Mouse (Mus musculus) thymus, postnatal 4 days (tissue): Measurements from ENCODE around the gene Rsu1.

Source experiments
- DNase-seq: peaks from one replicate; pipeline ENCODE4 v3.0.0; 2021

Rsu1 gene

DNA sequence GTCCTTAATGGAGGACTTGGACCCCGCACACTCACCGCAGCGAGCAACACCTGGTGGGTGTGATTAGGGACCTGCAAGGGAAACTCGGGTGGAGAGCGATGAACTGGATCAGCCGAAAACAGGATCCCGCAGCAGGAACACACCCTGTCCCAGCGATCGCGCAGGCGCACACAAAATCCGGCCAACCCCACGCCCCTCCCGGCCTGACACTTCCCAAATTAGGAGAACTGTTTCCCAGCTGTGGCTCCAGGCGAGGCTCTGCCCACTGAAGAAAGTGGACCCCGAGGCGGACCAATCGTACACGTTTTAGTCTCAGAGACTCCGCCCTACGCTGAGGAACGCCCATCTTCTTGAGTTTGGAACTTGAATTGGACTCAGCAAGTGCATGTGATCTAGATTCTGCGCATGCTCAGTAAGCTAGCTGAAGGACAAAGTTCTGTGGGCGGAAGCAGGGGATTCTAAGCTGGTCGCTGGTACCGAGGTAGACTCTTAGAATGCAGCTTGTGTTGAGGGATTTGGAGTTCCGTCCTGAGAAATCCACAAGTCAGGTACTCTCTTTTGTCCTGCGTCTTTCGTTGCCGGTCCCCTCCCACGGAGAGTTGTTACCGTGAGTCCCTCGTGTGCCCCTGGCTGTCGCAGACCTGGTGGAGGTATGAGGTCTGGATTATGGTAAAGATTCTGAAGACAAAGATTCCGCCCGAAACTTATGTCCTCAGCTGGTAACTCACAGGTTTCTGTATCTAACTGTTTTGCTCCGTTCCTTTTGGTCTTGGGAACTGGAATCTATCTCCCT lies at the start of gene Rsu1:
Gene Rsu1 (minus strand): TSS at position 251 of the 793 bp plus-strand sequence.
- DNase-seq = peak; percentile 88

DNA sequence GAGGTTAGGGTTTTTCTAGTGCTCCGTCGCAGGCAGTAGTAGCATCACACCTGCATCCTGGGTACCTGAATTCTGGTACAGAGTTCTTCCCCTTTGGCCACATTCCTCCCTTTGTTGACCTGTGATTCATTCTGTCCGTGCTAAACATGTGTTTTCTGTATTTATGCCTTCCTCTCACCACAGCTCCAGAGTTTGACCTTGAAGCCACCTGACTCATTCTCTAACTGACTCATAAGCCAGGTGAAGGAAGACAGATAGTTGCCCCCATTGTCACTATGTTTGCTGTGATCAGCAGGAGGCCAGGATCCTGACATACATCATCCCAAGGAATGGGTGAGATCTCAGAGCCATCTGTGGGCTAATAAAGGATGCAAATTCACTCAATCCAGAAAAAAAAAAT lies 32.2 kb upstream of the Rsu1 start:
- DNase-seq = no peak

DNA sequence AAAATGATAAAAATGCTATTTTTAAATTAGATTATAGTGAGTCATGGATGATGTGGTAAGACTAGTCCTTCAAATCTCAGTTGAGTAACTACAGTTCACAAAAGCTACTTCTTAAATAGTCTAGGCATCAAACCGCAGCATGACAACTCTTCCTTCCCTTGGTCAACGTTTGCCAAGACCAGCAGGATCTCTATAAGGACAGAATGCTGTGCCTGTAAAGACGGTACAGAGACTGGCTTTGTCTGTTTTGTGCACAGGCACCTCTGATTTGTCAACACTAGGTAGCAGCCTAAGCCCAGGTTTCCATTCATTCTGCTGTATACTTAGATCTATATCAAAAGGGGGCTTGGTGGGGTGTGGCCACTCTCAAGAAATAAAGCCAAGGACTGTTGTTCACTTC lies 27.8 kb upstream of the Rsu1 start:
- peak; percentile 31 for DNase-seq

DNA sequence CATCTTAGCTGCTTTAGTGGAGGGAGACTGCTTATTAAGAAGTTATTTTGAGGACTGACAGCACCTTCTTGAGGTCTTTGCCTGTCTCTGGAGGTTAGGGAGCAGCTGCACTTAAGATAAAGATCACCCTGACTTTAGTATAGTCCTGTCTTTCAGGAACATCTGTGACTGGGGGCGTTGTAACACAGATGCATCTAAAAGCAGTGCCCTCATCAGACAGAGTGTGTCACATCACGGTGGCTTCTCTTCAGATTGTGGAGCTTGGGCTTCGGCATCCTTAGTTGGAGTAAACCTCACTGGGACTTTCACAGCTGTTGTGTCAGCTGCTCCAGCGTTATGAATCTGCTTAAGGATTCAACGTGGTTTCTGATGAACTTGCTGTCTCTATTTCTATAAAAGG lies 26.5 kb upstream of the Rsu1 start:
- peak; percentile 25 for DNase-seq

DNA sequence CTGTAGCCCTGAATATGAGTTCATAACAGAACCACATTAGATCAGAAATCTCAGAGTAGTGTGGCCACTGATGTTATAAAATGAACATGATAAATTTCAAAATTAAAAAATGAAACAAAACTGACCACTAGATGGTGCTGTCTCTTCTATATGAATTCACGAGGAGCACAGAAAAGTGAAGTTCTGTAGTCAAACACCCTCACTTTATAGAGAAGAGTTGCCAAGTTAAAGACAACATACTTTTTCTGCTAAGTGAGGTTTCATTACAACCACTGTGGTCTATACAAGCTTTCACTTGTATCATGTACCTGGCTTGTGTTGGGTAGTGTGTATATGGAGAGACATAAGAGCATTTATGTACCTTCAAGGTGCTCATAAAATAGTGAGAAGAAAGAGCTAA lies 19.4 kb upstream of the Rsu1 start:
- DNase-seq = no peak

DNA sequence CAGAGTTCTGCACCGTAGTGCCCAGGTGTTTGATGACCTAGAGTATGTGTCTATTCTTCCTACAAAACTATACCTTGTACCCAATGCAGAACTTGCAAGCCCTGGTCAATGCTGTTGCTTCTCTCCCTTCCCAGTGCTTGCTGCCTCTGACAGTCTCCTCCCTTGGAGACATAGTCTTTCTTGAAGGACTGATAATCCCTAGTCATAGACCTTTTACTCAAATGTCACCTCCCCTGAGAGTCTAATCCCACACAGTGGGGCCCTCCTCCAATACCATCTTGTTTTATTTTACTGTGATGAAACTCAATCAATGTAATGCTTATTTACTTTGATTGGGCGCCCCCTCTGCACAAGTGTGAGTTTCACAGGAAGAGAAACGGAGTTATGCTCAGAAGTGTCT lies 18.9 kb upstream of the Rsu1 start:
- no peak for DNase-seq

DNA sequence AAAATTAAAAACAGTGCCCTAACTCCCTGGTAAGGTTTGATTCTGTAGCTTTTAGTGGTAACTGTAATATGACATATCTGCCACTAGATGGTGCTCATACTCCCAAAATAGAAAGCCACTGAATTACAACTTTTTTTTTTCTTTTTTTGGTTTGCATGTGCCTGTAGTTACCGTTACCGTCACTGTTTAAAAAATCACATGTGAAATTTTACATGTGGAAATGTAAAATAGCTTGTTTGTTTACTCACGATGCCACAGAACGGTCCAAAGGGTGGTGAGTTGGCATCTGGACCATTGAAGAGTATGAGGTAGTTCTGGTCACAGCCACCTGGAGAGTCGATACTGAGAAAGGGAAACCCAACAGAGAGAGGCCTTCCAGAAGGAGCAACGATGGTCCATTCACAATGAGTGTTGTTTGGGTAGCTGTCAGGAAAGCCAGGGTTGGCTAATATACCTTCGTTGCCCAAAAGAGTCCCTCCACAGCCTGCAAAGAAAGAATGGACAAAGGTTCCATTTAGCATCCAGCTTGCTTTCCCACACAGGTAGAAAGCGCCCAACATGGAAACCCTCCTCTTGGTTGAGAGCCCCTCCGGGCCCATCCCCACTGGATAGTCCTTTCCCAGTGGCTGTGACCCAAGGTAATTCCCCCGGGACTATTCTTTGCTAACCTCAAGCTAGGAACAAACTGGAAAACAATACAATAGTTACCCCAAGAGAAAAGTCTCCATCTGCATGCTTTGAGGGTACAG lies 7.1 kb upstream of the Rsu1 start:
- no peak for DNase-seq

DNA sequence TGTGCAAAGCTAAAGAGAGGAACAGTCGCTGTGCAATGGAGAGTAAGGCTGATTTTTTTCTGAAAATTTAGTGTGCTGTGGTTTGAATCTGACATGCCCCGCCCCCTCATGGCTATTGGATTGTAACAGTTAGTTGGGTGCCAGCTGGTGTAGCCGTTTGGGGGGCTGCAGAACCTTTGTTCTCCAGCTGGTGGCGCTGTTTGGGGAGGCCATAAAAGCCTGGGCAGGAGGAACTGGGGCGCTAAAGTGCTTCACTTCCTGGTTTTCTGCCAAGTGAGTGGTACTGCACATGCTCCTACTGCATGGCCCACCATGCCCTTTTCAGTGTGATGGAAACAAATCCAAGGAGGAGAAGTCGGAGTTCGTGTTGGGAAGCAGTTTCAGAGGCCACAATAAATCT lies 4.7 kb upstream of the Rsu1 start:
- DNase-seq = peak; percentile 54

DNA sequence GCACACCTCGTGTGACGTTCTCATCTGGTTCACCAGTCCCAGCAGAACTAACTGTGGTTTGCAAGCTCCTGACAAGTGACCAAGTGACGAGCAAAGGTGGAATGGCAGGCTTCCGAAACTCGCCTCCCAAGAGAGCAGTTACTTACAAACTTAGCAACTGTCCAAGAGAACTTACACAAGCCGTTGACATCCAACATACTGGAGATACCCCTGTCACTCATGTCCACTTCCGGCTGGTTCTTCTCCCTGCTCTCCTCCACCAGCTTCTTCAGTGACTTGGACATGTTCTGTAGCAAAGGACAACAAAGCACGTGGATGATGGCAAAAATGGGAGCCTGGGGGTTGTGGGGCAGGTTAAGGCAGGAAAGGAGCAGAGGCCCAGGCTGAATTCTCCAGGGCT lies 479 bp downstream of the Rsu1 start:
- no peak for DNase-seq

DNA sequence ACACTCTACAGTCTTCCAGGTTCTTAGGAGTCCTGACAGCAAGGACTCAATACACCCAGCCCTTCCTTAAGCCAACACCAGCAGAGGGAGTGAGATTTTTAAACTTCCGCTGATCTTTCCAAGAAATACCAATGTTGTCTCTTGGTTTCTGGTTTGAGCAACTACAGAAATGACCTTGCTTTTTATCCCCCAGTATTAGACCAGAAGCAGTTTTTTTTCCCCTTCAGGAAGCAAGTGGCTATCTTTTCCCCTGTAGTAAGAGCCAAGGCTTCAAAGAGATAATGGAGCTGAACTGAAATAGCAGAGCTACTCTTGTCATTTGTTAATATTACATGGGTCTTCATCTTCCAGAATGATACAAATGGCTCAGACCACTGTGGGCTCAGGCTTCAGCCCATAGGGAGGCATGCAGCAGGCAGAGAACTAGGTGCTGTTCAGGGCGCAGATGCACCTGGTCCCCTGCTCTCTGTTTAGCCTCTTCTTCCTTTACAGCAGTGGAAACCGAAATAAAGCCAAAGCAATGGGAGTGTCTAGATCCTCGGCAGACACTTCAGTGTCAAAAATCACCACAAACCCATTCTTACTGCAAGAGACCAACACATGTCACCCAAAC lies 2.4 kb downstream of the Rsu1 start:
- DNase-seq = no peak

DNA sequence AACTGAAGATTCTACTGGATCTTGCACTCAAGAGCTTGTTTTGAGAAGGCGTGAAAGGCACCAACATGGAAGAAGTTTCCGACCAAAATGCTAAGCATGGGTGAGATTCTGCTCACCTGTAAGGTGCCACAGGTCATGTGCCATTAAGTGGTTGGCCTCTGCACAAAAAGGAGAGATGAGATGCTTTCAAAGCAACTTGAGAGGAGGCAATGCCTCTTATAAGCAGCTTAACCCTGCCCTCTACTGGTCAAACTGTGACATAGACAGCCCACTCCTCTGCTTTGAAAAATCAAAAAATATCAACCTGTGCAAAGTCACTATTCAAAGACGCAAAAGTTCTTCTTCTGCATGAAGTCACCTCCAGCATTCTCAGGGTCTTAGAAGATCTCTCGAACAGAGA lies 6.3 kb downstream of the Rsu1 start:
- DNase-seq = no peak

DNA sequence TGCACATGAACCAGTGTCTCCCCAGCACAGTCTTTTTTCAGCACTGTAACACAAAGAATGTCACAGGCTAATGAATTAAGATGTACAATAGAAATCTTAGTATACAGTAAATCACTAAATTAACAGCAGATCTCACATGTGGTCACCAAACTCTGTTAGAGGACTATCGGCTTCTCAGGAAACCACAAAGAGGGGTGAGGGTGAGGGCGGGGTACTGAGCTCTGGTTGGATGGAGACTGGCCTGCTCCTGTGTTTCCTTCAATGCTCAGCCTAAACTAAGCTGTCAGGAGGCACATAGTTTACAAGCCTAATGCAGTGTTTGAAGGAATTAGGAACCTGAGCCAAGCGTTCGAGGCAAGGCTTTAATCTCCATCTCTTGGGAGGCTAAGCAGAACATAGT lies 8.1 kb downstream of the Rsu1 start:
- DNase-seq = no peak

DNA sequence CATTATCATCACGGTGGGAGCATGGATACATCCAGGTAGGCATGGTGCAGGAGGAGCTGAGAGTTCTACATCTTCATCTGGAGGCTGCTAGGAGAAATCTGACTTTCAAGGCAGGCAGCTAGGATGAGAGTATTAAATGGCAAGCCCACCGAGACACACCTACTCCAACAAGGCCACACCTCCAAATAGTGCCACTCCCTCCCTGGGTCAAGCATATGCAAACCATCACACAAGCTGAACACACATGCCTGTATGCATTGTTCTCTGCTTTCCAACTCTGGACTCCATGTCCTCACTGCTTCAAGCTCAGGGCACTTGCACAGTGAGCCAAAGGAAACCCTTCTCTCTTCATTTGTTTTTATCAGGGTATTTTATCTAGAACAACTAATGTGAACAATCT lies 12.6 kb downstream of the Rsu1 start:
- no peak for DNase-seq

DNA sequence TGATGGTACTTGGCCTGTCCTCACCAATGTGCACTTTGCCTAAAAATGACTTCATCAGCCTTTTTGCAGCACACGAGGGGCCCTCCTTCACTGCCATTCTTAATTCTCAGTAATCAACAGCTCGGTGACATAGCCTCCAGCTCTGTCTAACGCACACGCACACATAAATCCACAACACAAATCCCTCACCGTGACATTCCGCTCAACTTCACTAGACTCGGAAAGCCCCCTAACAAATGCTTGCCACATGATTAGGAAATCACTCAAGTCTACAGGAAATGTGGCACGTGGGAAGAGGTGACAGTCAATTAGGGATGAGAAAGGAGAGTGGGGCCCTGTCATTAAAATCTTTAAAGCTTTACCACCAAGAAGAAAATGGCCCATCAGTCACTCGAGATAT lies 30.5 kb downstream of the Rsu1 start:
- DNase-seq = no peak

DNA sequence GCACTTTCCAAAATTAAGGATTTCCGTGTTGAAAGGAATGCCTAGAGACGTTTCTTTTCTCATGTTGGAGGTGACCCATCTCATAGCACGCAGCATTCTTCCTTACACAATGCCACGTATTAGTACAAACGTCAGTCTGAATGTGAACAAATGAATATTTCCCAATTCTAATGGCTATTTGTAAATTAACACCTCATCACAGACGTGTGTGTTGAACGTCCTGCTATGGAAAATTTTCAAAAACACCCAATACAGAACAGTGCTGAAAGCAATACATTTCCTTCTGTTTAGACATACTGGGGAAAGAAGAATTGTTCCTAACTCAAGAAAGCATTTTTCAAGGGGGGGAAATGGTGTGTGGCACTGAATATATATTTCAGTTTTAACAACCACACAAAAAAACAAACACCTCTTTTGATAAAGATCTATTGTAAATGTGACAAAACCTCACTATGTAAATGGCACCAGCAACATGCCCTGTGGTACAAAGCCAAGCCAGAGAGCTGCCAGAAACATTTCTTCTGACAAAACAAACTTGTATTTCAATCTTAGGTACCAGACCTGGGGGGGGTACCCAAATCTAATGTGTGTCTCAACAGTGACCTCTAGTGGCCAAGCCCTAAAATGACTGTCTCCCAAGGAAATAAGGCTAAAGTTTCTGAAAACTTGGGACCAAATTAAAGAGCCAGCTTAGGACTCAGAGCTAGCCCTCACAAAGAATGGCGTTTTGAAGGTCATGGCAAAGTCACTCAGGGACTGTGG lies 33.9 kb downstream of the Rsu1 start:
- peak; percentile 56 for DNase-seq

DNA sequence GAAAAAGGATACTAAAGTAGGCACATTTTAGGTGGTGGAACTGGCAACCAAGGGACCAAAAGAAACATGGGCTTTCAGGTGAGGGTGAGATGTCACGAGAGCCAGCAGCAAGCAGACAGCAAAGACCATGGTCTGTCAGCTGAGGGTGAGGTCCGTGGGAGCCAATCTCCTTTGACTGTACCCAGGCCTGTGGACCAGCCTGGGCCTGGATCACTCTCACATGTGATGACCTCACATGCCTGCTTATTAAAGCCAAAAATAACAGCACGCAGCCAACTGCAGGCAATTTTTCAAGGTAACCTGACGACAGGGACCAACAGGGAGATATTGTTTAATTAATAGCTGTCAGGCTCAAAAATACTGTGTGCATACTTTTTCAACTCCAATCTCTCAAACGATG lies 35.5 kb downstream of the Rsu1 start:
- no peak for DNase-seq

DNA sequence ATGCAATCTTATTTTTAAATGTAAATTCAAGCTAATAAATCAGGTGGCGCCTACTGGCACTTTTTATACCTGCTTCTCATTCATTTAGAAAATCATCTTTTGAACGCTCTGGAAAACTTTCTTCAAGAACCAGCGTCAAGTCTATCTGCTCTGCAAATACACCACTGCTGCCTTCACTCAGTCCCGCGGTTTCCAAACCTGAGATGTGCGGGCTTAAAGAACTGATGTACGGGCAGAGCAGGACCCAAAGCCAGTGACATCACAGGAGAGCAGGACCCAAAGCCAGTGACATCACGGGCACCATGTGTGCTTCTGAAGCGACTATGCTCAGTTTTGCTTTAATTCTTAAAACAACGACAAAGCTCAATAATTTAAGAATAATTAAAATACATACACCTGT lies 36.4 kb downstream of the Rsu1 start:
- no peak for DNase-seq

DNA sequence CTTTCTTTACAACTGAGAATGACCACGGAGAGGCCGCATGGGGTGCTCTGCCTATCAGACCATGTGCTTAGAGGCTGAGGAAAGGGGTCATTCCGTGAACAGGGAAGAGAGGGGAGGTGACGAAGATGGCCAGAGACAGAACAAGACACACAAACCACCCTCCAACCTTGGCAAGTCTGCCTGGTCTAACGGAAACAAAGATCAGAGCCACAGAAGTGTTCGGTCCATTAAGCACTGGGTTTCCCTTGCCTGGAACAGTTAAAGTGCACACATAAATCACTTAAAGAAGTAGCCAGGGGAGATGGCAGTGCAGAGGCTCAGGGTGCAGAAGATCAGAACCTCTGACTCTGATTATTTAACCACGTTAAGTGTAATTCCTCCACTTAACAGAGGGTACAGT lies 37.3 kb downstream of the Rsu1 start:
- no peak for DNase-seq

DNA sequence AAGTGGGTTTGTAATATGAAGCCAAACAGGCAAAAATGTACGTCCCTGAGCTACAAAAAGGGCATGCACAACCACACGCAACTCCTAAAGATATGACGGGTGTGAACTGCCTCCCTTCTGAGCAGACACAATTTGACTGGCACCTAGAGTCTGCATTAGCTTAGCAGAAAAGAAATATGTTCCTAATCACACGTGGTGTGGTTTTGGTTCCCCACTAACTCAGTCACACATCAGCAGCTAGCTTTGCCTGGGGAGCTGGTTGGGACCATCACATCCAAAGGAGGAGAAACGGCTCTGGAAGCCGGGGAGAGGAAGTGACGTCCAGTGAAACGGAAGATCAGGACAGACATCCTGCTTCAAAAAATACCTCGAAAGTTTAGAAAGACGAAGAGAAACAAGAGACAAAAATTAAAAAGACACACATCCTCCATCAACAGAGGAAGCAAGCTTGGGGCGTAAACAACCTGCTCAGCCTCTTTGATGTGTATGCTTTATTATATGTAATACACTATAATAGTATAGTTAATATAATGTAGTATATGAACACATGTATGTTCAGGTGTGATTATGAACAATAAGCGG lies 37.9 kb downstream of the Rsu1 start:
- DNase-seq = no peak

DNA sequence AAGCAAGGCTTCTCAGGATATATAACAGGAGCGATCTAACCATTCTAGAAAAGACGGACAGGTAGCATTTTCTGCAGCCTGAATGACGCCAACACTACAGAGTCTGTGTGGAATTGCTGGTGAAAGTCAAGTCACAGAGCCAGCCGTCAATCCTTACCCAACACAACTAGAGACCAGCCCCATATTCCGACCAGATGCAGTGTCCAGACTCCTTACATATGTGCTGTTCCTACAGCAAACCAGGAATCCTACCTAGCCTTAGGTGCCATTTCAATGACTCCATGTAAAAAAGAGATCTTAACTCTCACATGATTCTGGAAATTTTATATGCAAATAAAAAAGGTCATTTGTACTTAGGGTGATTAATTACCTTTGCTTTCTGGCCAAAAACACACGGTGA lies 38.9 kb downstream of the Rsu1 start:
- DNase-seq = no peak

DNA sequence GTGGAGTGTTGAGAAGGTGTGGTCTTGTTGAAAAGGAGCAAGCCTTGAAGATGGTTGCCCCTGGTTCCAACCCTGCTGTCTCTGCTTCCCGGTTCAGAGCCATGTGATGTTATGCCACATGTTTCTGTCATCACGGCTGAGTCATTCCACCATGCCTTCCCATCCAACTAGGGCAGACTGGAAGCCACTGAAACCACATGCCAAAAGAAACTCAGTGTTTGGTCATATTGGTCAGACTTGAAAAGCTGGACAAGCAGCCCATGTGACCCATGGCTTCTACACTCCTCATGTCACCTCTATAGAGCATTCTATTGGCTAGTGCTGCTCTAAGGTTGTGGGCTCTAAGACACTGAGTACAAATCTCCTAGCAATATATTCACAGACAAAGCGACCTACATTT lies 41.5 kb downstream of the Rsu1 start:
- DNase-seq = no peak

DNA sequence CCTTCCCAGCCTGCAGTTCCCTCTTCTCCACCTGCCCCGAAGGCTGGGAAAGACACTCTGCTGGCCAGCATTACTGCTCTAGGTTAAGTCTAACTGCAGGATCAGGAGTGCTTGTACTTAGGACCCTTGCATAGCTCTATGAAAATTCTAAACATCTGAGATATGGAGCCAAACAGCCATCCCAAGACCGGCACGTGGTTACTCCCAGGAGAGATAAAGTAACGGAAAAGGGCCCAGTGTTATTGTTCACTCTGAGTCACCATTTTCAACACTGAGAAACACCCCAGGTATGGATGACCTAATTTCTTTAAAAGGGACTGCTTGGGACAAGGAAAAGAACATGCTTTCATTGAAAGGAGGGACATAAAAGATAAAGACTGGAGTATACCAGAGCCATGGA lies 45.2 kb downstream of the Rsu1 start:
- no peak for DNase-seq

DNA sequence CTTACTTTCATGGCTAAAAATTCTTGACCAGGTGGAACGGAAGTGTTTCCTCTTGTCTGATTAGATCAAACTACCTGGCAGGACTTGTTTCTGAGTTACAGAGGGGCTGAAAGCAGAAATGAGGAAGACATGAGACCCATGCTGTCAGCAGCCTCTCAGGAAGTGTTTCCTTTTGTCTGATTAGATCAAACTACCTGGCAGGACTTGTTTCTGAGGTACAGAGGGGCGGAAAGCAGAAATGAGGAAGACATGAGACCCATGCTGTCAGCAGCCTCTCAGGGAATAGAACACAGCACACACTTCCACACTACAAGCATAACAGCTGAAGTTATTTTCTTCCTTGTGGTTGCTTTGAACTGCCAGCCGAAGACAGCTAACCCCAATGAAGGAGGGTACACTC lies 46.7 kb downstream of the Rsu1 start:
- no peak for DNase-seq
